Mouse (Mus musculus) heart, adult 2 months (tissue): ENCODE results near the gene Bcas1.

Source experiments
- CTCF ChIP-seq: fragments of 200-600 bp; IDR thresholded peaks from 2 replicates; pipeline ENCODE4 v1.8.1; 2022; ENCODE audit warnings: antibody characterized with exemption, mild to moderate bottlenecking, moderate library complexity
- EP300 ChIP-seq: fragments of 200-500 bp; IDR thresholded peaks from 2 replicates; pipeline ENCODE4 v1.6.1; 2011; ENCODE audit warnings: low read depth, low read length, control low read depth; ENCODE audit not compliant: insufficient read depth
- POLR2A ChIP-seq: fragments of 200-500 bp; IDR thresholded peaks from 2 replicates; pipeline ENCODE4 v1.6.1; 2011; ENCODE audit warnings: mild to moderate bottlenecking, low read depth, low read length, control low read depth; ENCODE audit not compliant: insufficient read depth

DNA sequence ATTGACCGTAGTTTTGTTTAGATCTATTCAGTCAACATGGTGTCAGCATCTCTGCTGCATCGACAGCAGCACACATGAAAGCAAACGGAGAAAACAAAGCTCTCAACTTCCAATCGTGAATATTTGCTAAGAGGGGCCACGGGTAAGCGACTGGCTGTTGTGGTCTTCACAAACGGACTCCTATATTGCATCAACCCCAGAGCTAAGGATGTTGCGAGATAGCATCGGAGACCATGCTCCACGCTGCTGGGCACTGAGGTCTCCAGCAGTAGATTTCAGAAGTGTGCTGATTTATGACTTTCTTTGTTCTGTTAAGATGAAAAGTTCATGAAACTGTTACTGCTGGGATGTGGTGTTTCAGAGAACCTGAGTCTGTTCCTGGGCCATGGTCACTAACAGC is 54.3 kb downstream of the Bcas1 start:
- TF ChIP-seq CTCF (no peak), POLR2A (no peak), EP300 (no peak)
